Mouse (Mus musculus): Measurements from ENCODE around the gene Hist1h4a.
"Not testable (repeated sequence)": the region's sequence is repeated elsewhere in the genome, so short reads cannot be mapped to it uniquely, and the experiment has no call there.

Gene Hist1h4a

DNA sequence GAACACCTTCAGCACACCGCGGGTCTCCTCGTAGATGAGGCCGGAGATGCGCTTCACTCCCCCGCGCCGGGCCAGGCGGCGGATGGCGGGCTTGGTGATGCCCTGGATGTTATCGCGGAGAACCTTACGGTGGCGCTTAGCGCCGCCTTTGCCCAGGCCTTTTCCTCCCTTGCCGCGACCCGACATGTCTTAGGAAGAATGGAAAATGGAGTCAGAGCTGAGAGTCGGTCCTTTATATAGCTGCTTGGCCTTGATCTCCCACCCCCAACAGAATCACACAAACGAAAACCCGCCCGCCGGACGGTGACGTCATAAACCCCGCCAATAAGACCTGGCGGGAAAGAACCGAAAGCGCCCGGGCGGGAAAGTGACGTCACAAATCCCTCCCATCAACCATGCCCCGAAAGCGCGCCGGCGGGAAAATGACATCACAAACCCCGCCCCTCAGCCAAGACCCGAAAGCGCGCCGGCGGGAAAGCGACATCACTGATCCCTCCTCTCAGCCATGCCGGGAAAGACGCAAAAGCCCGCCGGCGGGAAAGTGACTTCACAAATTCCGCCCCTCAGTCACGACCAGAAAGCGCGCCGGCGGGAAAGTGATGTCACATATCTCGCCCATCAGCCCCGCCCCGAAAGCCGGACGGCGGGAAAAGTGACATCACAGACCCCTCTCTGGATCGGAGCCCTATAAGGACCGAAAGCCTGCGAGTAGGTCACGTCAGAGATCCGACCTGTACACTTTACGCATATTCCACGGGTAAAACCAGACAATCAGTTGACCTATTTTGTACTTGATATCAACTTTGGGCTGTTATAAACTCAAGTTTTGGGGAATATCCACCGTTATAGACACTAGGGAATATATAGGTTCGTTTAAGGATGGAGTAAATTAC lies at the start of gene Hist1h4a:
Gene Hist1h4a, minus strand, starts transcription at position 259 of the 893 bp plus-strand sequence.
- no peaks in the 10 kb centered on the region for H3K36me3 ChIP-seq (ENCODE audit: insufficient read depth, low read length)
- peaks cover 48% of the 10 kb centered on the region for H3K4me1 ChIP-seq (replicated peaks; ENCODE audit: low read depth, low read length)
- no peaks in the 10 kb centered on the region for H3K27me3 ChIP-seq (ENCODE audit: insufficient read depth, low read length)
- H3K9me3 ChIP-seq (ENCODE audit: low read length): no peaks in the 10 kb centered on the region
- peak within 1 kb of the TSS; percentile 79 for H3K4me3 ChIP-seq (replicated peaks; ENCODE audit: low read length)
- TF ChIP-seq POU5F1 (IDR thresholded peaks at IDR 0.05; ENCODE audit: borderline replicate concordance, low read length): no peak
- no peak for TF ChIP-seq CTCF (conservative IDR thresholded peaks at IDR 0.05; ENCODE audit: low read length)
- no peak for TF ChIP-seq NANOG (IDR thresholded peaks at IDR 0.05; ENCODE audit: borderline replicate concordance, low read length)

DNA sequence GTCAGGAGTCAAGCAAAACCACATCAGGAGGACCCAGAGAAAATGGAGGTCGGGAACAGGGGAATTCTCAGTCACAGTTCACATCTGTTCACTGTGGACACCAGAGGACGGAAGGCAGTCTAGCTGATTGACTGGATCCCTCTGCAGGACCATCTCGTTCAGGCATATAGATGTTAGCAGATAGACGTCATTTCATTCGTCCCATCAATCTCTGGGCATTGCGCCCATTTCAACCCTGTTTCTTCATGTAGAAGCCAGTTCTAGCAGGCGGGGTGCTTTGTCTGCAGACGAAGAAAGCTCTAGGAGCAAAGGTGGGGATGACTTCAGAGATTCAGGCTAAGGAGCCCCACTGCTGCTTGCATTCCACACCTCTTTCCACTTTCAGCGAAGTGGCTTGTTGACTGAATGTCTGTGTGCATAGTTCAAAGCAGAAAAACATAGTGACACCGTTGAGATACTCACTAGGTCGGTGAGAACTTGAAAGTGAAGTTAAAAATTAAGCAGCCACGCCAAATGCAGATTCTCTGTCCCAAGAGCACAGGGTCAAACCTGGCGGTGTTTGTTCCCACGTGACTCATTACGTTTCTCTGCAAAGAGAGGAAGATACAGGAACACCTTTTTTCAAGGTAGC lies 45.5 kb upstream of the Hist1h4a start, which contains the start of gene Slc17a2:
Gene Slc17a2, plus strand, starts transcription at position 572 of the 631 bp plus-strand sequence.
- H3K9me3 ChIP-seq (ENCODE audit: low read length): no peaks in the 10 kb centered on the region
- H3K36me3 ChIP-seq (ENCODE audit: insufficient read depth, low read length): no peaks in the 10 kb centered on the region
- H3K4me1 ChIP-seq (replicated peaks; ENCODE audit: low read depth, low read length): no peaks in the 10 kb centered on the region
- TF ChIP-seq POU5F1 (IDR thresholded peaks at IDR 0.05; ENCODE audit: borderline replicate concordance, low read length): no peak
- TF ChIP-seq NANOG (IDR thresholded peaks at IDR 0.05; ENCODE audit: borderline replicate concordance, low read length): no peak
- H3K4me3 ChIP-seq (replicated peaks; ENCODE audit: low read length): no peak within 1 kb of the TSS
- no peaks in the 10 kb centered on the region; the same call in 1 of the 2 replicates for H3K27me3 ChIP-seq (ENCODE audit: insufficient read depth, low read length)

DNA sequence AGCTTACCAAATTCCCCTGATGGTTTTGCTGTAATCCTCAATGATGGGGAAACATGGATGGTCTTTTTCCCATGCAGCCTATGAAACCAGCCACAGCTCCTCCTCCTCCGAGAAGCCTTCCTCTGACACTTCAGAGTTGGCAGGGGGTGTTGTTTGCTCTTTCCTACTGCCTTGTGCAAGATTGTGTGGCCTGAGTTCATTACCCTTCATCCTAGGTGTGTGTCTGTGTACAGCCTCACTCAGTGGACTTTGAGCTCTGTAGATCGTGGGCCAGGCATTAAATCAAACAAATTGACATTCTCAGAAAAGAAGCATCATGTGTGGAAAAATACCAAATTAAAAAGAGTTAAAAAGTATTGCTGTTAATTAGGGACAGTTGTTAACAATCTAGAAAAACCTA lies 43.5 kb upstream of the Hist1h4a start:
- no peaks in the 10 kb centered on the region for H3K4me1 ChIP-seq (replicated peaks; ENCODE audit: low read depth, low read length)
- no peak overlapping the region for H3K4me3 ChIP-seq (replicated peaks; ENCODE audit: low read length)
- no peaks in the 10 kb centered on the region; the same call in 1 of the 2 replicates for H3K27me3 ChIP-seq (ENCODE audit: insufficient read depth, low read length)
- H3K36me3 ChIP-seq (ENCODE audit: insufficient read depth, low read length): no peaks in the 10 kb centered on the region
- TF ChIP-seq POU5F1 (IDR thresholded peaks at IDR 0.05; ENCODE audit: borderline replicate concordance, low read length) (no peak), NANOG (IDR thresholded peaks at IDR 0.05; ENCODE audit: borderline replicate concordance, low read length) (no peak), CTCF (conservative IDR thresholded peaks at IDR 0.05; ENCODE audit: low read length) (no peak)
- no peaks in the 10 kb centered on the region for H3K9me3 ChIP-seq (ENCODE audit: low read length)

DNA sequence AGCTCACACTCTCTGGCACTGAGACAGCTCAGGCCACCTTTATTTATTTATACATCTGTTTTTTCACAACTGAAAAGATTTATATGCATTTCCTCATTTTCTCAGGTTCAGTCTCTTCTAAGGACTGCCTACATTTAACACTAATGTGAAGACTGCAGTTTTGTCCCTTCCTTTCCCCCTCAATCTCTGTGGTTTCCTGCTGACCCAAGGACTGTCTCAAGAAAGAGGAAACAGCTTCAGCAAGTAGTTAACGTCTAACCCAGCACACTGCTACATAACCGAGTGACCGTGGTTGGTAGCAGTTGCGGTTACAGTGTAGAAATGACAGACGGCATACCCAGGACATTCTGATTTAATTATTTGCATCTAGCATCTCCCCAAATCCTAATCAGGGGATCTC lies 38.4 kb upstream of the Hist1h4a start:
- Histone ChIP-seq H3K36me3 (ENCODE audit: insufficient read depth, low read length) (no peaks in the 10 kb centered on the region), H3K4me1 (replicated peaks; ENCODE audit: low read depth, low read length) (no peaks in the 10 kb centered on the region), H3K4me3 (replicated peaks; ENCODE audit: low read length) (no peak overlapping the region), H3K9me3 (ENCODE audit: low read length) (no peaks in the 10 kb centered on the region), H3K27me3 (ENCODE audit: insufficient read depth, low read length) (peaks cover 4% of the 10 kb centered on the region; the same call in 1 of the 2 replicates)
- TF ChIP-seq CTCF (conservative IDR thresholded peaks at IDR 0.05; ENCODE audit: low read length) (no peak), POU5F1 (IDR thresholded peaks at IDR 0.05; ENCODE audit: borderline replicate concordance, low read length) (no peak), NANOG (IDR thresholded peaks at IDR 0.05; ENCODE audit: borderline replicate concordance, low read length) (no peak)

DNA sequence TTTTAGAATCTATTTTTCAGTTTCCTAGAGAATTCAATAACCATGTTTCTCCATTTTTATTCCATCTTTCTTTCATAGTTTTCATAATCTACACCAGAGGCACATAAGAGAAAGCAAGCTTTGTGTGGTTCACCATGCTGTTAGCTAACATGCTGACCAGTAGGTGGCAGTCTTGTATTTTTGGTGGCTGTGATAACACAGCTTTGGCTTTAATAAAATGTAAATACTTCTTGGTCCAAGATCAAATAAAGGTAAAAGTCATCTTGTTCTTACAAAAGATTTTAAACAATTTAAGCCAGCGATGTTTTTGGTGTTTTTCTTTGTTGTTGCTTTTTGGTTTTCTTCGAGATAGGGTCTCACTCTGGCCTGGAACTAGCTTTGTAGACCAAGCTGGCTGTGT lies 31.5 kb upstream of the Hist1h4a start:
- Histone ChIP-seq H3K4me1 (replicated peaks; ENCODE audit: low read depth, low read length) (no peaks in the 10 kb centered on the region), H3K4me3 (replicated peaks; ENCODE audit: low read length) (no peak overlapping the region), H3K27me3 (ENCODE audit: insufficient read depth, low read length) (peaks cover 9% of the 10 kb centered on the region; the same call in 1 of the 2 replicates), H3K36me3 (ENCODE audit: insufficient read depth, low read length) (no peaks in the 10 kb centered on the region), H3K9me3 (ENCODE audit: low read length) (no peaks in the 10 kb centered on the region)
- peak; percentile 77 for TF ChIP-seq CTCF (conservative IDR thresholded peaks at IDR 0.05; ENCODE audit: low read length)
- TF ChIP-seq NANOG (IDR thresholded peaks at IDR 0.05; ENCODE audit: borderline replicate concordance, low read length): no peak

DNA sequence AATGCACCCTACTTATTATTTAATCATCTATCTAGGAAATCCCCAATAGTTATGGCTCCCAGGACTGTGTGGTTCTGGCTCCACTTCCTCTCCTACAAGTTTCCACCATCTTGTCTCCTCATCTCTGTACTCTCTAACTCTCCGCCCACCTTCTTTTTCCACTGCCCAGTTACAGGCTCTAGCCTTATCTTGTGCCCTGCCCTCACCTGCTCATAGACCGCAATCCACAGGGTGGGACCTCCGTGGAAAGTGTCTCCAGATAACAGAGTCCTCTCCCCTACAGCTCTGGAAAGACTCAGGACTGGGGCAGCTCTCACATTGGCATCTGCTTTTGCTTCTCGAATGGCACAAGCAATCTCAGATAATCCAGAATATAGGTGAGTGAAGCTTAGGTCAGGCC lies 18.0 kb upstream of the Hist1h4a start:
- H3K4me3 ChIP-seq (replicated peaks; ENCODE audit: low read length): no peak overlapping the region
- H3K36me3 ChIP-seq (ENCODE audit: insufficient read depth, low read length): no peaks in the 10 kb centered on the region
- no peak for TF ChIP-seq NANOG (IDR thresholded peaks at IDR 0.05; ENCODE audit: borderline replicate concordance, low read length)
- TF ChIP-seq POU5F1 (IDR thresholded peaks at IDR 0.05; ENCODE audit: borderline replicate concordance, low read length): no peak
- no peak for TF ChIP-seq CTCF (conservative IDR thresholded peaks at IDR 0.05; ENCODE audit: low read length)
- no peaks in the 10 kb centered on the region for H3K27me3 ChIP-seq (ENCODE audit: insufficient read depth, low read length)
- 0 out of 2 replicates have a peak, but pooled peaks cover 3% of the 10 kb centered on the region for H3K9me3 ChIP-seq (ENCODE audit: low read length)
- H3K4me1 ChIP-seq (replicated peaks; ENCODE audit: low read depth, low read length): peaks cover 21% of the 10 kb centered on the region

DNA sequence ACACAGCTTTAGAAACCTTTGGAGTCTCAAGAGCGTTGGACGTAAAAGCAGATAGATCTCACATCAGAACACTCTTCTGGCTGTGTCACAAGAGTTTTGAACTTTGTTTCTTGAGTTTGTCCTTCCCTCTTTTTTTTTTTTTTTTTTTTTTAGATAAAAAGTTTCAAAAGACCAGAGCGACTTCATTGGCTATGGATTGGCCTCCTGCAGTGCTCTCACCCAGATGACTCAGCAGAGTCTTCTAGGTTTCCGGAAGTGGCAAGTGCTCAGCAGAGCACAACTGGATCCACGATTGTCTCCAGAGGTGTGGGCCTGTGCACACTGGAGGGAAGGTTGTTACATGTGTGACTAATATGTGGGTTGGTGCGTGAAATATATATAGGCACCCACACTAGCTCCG lies 17.3 kb upstream of the Hist1h4a start:
- Histone ChIP-seq H3K27me3 (ENCODE audit: insufficient read depth, low read length) (no peaks in the 10 kb centered on the region), H3K4me3 (replicated peaks; ENCODE audit: low read length) (no peak overlapping the region), H3K9me3 (ENCODE audit: low read length) (0 out of 2 replicates have a peak, but pooled peaks cover 3% of the 10 kb centered on the region), H3K36me3 (ENCODE audit: insufficient read depth, low read length) (no peaks in the 10 kb centered on the region), H3K4me1 (replicated peaks; ENCODE audit: low read depth, low read length) (peaks cover 25% of the 10 kb centered on the region)
- TF ChIP-seq POU5F1 (IDR thresholded peaks at IDR 0.05; ENCODE audit: borderline replicate concordance, low read length): no peak
- TF ChIP-seq NANOG (IDR thresholded peaks at IDR 0.05; ENCODE audit: borderline replicate concordance, low read length): no peak
- TF ChIP-seq CTCF (conservative IDR thresholded peaks at IDR 0.05; ENCODE audit: low read length): no peak

DNA sequence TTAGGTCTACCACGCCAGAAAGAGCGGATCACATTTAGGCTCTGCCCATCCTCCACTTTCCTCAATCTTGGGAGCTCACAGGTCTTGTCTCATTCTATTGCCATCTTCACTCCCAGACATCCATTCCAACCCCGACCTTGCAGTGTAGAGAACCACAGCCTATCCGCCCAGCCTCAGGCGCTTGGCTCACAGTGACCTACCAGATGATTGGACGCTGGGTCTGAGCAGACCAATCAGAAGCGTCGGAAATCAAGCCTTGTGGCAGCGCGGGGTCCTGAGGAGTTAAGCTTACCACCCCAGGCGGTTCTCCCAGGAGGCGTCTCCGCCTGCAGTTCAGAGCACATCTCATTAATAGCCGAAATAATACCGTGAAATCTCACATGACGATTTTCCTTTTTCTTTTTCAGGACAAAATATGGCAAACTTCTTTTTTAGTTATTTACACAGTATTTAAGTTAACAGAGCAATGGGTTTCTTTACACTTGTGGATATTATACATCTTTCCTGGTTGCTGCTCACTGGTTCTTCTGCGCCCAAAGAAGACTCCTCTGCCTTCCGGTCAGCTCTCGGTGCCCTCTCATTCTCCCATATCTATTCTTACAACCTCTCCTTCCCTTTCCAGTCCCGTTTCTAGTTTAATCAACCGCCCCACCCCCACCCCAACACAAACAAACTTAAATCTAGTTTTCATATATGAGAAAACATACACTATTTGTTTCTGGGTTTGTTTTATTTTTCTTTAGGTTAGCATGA lies 11.7 kb upstream of the Hist1h4a start:
- H3K36me3 ChIP-seq (ENCODE audit: insufficient read depth, low read length): no peaks in the 10 kb centered on the region
- H3K27me3 ChIP-seq (ENCODE audit: insufficient read depth, low read length): no peaks in the 10 kb centered on the region
- peaks cover 43% of the 10 kb centered on the region for H3K4me1 ChIP-seq (replicated peaks; ENCODE audit: low read depth, low read length)
- no peaks in the 10 kb centered on the region for H3K9me3 ChIP-seq (ENCODE audit: low read length)
- no peak overlapping the region for H3K4me3 ChIP-seq (replicated peaks; ENCODE audit: low read length)
- TF ChIP-seq POU5F1 (IDR thresholded peaks at IDR 0.05; ENCODE audit: borderline replicate concordance, low read length) (no peak), NANOG (IDR thresholded peaks at IDR 0.05; ENCODE audit: borderline replicate concordance, low read length) (no peak)

DNA sequence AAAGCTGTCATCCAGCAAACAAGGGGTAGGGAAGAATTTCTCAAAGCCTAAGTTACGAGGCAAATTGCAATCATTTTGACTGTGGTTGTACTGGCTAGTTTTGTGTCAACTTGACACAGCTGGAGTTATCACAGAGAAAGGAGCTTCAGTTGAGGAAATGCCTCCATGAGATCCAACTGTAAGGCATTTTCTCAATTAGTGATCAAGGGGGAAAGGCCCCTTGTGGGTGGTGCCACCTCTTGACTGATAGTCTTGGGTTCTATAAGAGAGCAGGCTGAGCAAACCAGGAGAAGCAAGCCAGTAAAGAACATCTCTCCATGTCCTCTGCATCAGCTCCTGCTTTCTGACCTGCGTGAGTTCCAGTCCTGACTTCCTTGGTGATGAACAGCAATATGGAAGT lies 8.6 kb upstream of the Hist1h4a start, which contains the start of gene Trim38:
Gene Trim38, plus strand, starts transcription at position 301 of the 400 bp plus-strand sequence.
- not testable (repeated sequence) for H3K27me3 ChIP-seq (ENCODE audit: insufficient read depth, low read length); H3K9me3 ChIP-seq (ENCODE audit: low read length); H3K36me3 ChIP-seq (ENCODE audit: insufficient read depth, low read length); H3K4me3 ChIP-seq (replicated peaks; ENCODE audit: low read length)
- peaks cover 47% of the 10 kb centered on the region for H3K4me1 ChIP-seq (replicated peaks; ENCODE audit: low read depth, low read length)
